Mouse (Mus musculus) CH12F3 (cell line): ENCODE results near the gene Col27a1.

ENCODE experiments used
- in situ Hi-C: fragments of 300-500 bp; cut with MboI; formaldehyde crosslinking; loops from 2 replicates; pipeline ENCODE4 v1.14.3; 2020; ENCODE audit warnings: low sequenced_read_pairs

Gene Col27a1

DNA sequence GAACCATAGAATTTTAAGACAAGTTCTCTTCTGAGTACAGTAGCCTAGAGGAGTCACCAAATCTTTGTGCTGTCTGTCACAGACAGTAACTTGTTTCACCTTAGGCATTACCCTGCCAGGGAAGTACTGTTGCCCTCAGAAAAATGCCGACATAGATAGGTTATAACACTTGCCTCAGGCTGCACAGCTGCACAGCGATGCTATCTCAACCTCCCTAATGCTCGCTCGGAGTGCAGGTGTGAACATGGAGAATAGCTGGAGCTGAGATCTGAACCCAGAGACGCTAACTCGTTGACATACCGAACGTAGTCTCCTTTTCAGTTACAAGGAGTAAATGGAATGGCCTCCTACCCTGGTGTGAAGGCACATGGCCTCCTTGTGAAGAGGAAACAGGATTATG is 84.4 kb downstream of the Col27a1 start:
- in situ Hi-C loops, result no loop called here

GRCm38 (mm10) chr4:63302641-63303040 is 88.8 kb downstream of the Col27a1 start:
- in situ Hi-C loops, result loop anchor here (10.0 kb wide), 1 partner anchor 118 kb away; no protein-coding TSS in a partner anchor

GRCm38 (mm10) chr4:63307175-63308062 is 93.6 kb downstream of the Col27a1 start:
- in situ Hi-C loops, result loop anchor here (10.0 kb wide), 1 partner anchor 123 kb away; no protein-coding TSS in a partner anchor

DNA sequence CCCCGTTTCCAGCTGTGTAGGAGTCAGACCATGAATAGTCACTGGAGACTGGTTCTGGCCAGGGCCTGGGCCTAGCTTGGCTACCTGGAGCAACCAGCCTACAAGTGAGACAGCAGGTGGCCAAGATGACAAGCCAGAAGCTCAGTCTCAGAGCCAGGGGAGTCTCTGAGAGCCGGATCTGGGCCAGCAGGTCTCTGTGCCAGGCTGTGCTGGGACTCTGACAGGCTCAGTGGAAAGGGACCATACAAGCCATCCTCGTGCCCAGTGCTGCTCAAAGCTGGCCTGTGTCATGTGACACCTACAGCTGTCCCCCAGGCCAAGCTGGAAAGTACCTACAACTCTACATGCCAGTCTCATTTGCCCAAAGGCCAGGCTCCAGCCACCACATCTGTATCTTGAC is 94.5 kb downstream of the Col27a1 start:
- in situ Hi-C loops, result loop anchor here (10.0 kb wide), 1 partner anchor 124 kb away; no protein-coding TSS in a partner anchor

DNA sequence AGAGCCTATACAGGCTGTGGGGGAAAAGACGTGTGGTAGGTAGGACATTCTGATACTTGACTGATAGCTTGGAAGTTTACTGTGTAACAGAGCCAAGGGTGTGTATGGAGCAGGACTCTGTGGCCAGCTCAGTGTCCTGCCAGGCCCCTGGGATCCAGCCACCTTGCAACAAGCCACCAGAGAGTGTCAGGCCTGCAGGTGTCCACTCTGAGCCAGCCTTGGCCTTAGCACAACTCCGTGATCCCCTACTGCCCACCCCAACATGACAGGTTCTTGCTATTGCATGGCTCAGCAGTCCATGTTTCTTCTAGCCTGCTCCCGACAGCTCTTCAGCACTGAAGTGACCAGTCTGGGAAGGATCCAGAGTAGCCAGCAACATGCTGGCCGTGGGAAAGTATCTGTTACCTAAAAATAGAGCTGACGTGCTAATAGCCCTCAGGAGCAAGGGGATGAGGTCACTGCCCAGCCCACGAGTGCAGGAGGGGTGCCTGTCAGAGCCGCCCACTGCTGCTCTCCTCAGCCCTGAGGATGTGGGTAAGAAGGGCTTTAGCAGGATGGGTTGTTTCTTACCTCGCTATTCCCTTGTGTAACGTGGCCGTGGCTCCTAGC is 96.5 kb downstream of the Col27a1 start:
- in situ Hi-C loops, result loop anchor here (10.0 kb wide), 1 partner anchor 146 kb away; no protein-coding TSS in a partner anchor

DNA sequence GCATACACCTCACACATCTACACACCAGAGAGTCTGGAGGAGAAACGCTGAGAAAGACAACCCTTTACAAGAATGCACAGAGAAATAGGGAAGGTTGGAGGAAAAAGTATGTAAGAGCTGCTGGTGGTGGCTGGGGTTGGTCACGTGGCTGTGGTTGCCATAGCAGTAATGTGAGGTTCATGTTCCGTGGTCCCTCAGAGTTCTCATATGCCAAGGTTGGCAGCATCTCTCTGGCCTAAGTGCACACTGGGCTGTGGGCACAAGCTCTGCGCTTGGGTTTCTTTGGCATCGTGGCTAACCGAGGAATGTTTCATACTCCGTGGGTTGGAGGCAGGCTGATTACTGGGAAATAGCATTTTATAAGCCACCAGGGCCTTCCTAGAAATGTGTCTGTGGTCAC is 97.6 kb downstream of the Col27a1 start:
- in situ Hi-C loops, result loop anchor here (10.0 kb wide), 1 partner anchor 147 kb away; no protein-coding TSS in a partner anchor

GRCm38 (mm10) chr4:63314063-63314462 is 100.3 kb downstream of the Col27a1 start:
- in situ Hi-C loops, result loop anchor here (10.0 kb wide), 1 partner anchor 149 kb away; no protein-coding TSS in a partner anchor

DNA sequence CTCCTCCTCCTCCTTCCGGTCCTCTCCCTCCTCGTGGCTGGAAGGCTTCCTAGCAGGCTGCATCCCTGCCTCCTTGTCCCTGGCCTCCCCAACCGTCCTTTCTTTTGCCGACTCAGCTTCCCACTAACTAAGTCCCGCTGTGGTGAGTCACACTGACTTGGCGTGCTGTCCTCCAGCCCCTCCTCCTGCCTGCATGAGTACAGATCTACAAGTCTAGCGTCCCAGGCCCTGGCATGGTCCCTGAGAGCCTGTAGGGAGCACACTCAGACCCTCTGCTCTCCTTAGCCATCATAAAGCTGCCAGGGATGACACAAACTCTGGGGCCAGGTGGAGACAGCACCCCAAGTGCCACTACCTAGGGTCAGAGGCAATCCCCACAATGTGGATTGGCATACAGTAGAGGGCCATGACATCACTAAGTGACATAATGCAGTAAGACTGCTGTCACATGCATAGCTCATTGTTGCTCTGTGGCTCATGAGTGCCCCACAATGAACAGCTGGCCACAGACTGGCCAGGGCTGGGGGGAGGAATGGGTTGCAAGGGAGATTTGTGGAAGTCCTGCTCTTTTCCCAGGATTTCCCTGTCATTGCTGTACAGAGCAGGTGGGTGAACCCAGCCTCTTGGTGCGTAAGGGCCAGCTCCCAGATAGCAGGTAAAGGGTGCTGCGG is 102.4 kb downstream of the Col27a1 start:
- in situ Hi-C loops, result loop anchor here (10.0 kb wide), 1 partner anchor 151 kb away; no protein-coding TSS in a partner anchor

- in situ Hi-C loops, result loop anchor here (10.0 kb wide), 1 partner anchor 155 kb away; no protein-coding TSS in a partner anchor
Measured at GRCm38 (mm10) chr4:63319566-63319965, 105.8 kb downstream of the Col27a1 start.

DNA sequence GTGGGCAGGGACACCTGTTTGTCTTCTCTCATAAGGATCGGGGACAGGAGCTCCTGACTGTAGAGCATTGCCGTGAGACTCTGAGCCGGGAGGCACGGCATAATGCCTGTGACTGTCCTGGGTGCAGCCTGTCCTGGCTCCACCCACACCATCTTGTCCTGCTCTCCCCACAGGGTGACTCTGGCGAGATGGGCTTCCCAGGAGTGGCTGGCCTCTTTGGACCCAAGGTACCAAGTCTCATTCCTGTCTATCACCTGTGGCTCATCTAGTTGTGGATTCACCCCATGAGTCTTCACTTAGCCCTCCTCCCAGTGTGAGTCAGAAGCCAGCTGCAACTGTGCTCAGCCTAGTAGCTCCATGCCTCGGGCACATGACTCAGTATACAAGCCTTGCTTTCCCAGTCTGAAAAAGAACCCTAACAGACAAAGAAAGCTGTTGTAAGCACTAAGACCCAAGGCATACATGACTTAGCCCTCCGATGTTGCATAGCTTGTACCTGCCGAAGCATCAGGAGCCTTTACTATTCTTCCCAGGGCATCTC is 109.5 kb downstream of the Col27a1 start:
- in situ Hi-C loops, result no loop called here

- in situ Hi-C loops, result no loop called here
Measured at GRCm38 (mm10) chr4:63333403-63333802, 119.6 kb downstream of the Col27a1 start.

DNA sequence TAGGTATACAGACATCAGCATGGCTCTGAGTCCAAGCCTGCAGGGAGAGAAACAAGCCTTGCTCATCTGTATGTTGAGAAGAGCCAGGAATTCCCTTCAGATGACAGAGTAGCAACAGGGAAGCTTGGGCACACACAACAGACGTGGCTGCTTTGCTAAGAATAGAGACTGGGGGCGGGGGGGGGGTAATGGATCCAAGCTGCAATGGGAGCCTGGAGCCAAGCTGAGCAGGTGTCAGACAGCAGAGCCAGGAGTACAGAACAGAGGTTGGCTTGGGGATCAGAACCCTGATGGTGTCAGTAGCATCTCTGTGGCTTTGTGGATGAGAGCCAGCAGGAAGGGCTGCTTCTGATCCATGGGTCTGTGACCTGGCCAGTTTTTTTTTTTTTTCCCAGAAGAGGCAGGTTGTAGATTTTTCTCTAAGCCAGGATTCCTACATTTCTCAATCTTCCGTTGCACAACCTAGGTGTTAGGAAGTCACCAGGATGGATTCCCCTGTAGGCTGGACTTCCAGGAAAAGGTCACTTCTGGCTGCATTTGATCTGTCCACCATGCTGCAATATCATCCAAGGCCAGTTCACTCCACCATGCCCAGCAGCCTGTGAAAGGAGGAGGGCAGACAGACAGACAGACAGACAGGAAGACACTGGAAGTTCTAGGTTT is 124.7 kb downstream of the Col27a1 start:
- in situ Hi-C loops, result no loop called here

GRCm38 (mm10) chr4:63342491-63342890 is 128.7 kb downstream of the Col27a1 start:
- in situ Hi-C loops, result no loop called here

- in situ Hi-C loops, result no loop called here
Measured at GRCm38 (mm10) chr4:63343608-63344007, 129.8 kb downstream of the Col27a1 start.

GRCm38 (mm10) chr4:63344295-63344694 is 130.5 kb downstream of the Col27a1 start, which contains the start of gene Orm1:
TSS of gene Orm1 (plus strand) at chr4:63344560.
- in situ Hi-C loops, result no loop called here

GRCm38 (mm10) chr4:63345261-63345660 is 131.5 kb downstream of the Col27a1 start:
- in situ Hi-C loops, result no loop called here

GRCm38 (mm10) chr4:63346659-63347058 is 132.9 kb downstream of the Col27a1 start:
- in situ Hi-C loops, result no loop called here

GRCm38 (mm10) chr4:63348524-63348923 is 134.7 kb downstream of the Col27a1 start:
- in situ Hi-C loops, result no loop called here

DNA sequence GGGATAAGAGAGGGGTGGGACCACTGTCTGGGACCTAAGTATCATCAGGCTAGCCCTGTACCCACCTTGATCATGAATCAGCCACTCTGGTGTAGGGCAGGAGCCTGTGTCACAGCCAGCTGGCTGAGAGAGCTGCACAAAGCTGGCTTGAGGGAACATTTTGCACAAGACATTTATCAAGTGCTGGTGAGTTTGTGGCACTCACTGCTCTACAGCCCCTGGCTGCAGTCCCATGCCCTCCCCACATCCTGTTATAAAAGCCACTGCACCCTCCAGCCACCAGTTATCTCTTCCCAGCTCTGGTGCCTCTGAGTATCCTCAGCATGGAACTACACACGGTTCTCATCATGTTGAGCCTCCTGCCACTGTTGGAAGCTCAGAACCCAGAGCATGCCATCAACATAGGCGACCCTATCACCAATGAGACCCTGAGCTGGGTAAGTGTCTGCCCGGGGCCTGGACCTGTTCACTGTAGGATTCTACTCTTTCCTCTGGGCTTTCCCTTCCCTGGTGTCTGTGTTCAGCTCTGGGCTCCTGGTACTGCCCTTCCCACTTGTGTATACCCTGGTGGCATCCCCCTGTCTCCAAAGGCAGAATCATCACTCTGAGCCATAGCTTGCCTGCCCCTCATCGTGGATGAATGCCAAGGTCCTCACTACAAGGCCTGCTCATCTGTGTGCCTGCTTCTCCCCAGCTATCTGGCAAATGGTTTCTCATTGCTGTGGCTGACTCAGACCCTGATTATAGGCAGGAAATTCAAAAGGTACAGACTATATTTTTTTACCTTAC is 142.3 kb downstream of the Col27a1 start, which contains the start of gene Orm3:
Gene Orm3, plus strand, starts transcription at position 286 of the 789 bp plus-strand sequence.
- in situ Hi-C loops, result no loop called here
